Mouse (Mus musculus) ES-E14 (cell line): ENCODE data around the gene Fus. TPM values are rescaled to one million over a fixed set of nuclear protein-coding genes. Genes with fewer than 3 reads are reported as not detected.

ENCODE experiments used
- DNase-seq: peaks from one replicate; pipeline ENCODE4 v3.0.0-alpha.2; 2013; ENCODE audit warnings: low read depth, low spot score
- H3K27ac ChIP-seq: 2 replicates; pipeline ENCODE4 v1.5.1; 2012; ENCODE audit warnings: low read depth, mild to moderate bottlenecking, low read length, moderate library complexity, mixed read lengths; ENCODE audit not compliant: poor library complexity, insufficient read depth, severe bottlenecking
- H3K36me3 ChIP-seq: 2 replicates; pipeline ENCODE4 v1.6.1; 2012; ENCODE audit warnings: mild to moderate bottlenecking, low read length, moderate library complexity, mixed read lengths; ENCODE audit not compliant: control insufficient read depth, poor library complexity, insufficient read depth, severe bottlenecking
- H3K4me1 ChIP-seq, 2 experiments: fragments of 150-350 bp in 1 of 2; sonication (generic) in 1 of 2; 2 replicates each; pipeline ENCODE4 v1.6.1; 2012; ENCODE audit warnings: low read length in 2 of 2, mild to moderate bottlenecking in 1 of 2, mixed read lengths in 1 of 2; ENCODE audit not compliant: control insufficient read depth in 2 of 2, insufficient read depth in 2 of 2, poor library complexity in 1 of 2
- H3K4me3 ChIP-seq, 2 experiments: fragments of 150-350 bp in 1 of 2; sonication (generic) in 1 of 2; 2 replicates each; pipeline ENCODE4 v1.5.1; 2012; ENCODE audit warnings: low read length in 2 of 2, low read depth in 1 of 2, mild to moderate bottlenecking in 1 of 2, mixed read lengths in 1 of 2; ENCODE audit not compliant: insufficient read depth in 1 of 2, poor library complexity in 1 of 2, severe bottlenecking in 1 of 2
- H3K9ac ChIP-seq: 2 replicates; pipeline ENCODE4 v1.6.1; 2012; ENCODE audit warnings: low read depth, mild to moderate bottlenecking, low read length, mixed read lengths; ENCODE audit not compliant: poor library complexity, insufficient read depth, severe bottlenecking
- H3K9me3 ChIP-seq: fragments of 150-350 bp; sonication (generic); 2 replicates; pipeline ENCODE4 v1.6.1; 2012; ENCODE audit warnings: low read depth, mild to moderate bottlenecking, low read length; ENCODE audit not compliant: control insufficient read depth, insufficient read depth
- CHD2 ChIP-seq: IDR thresholded peaks from 2 replicates; pipeline ENCODE4 v1.6.1; 2014; ENCODE audit warnings: mild to moderate bottlenecking, low read depth, low read length, inconsistent platforms
- HCFC1 ChIP-seq: IDR thresholded peaks from 2 replicates; pipeline ENCODE4 v1.6.1; 2012; ENCODE audit warnings: low read length, inconsistent platforms, borderline replicate concordance; ENCODE audit not compliant: insufficient read depth
- MAFK ChIP-seq: IDR thresholded peaks from 2 replicates; pipeline ENCODE4 v1.6.1; 2014; ENCODE audit warnings: mild to moderate bottlenecking, low read depth, low read length, inconsistent platforms; ENCODE audit not compliant: insufficient read depth
- ZC3H11A ChIP-seq: IDR thresholded peaks from 2 replicates; pipeline ENCODE4 v1.6.1; 2012; ENCODE audit warnings: low read depth, mild to moderate bottlenecking, inconsistent platforms, low read length, borderline replicate concordance
- ZNF384 ChIP-seq: IDR thresholded peaks from 2 replicates; pipeline ENCODE4 v1.6.1; 2012; ENCODE audit warnings: low read depth, low read length, inconsistent platforms
- in situ Hi-C, 2 experiments: fragments of 600-800 bp; cut with MboI; formaldehyde crosslinking; loops; one replicate each; pipeline ENCODE4 v1.15.1; 2025; ENCODE audit warnings: low sequenced_read_pairs in 2 of 2, inconsistent platforms in 1 of 2; ENCODE audit not compliant: unreplicated experiment in 2 of 2
- total RNA-seq: library from RNA; depleted of rRNA; stranded (reverse); fragments of 300-350 nt; gene quantifications from 2 replicates; pipeline ENCODE4 v1.2.3, GENCODE M21; 2012

Gene Fus
- total RNA-seq, 1 experiment = 142 TPM

DNA sequence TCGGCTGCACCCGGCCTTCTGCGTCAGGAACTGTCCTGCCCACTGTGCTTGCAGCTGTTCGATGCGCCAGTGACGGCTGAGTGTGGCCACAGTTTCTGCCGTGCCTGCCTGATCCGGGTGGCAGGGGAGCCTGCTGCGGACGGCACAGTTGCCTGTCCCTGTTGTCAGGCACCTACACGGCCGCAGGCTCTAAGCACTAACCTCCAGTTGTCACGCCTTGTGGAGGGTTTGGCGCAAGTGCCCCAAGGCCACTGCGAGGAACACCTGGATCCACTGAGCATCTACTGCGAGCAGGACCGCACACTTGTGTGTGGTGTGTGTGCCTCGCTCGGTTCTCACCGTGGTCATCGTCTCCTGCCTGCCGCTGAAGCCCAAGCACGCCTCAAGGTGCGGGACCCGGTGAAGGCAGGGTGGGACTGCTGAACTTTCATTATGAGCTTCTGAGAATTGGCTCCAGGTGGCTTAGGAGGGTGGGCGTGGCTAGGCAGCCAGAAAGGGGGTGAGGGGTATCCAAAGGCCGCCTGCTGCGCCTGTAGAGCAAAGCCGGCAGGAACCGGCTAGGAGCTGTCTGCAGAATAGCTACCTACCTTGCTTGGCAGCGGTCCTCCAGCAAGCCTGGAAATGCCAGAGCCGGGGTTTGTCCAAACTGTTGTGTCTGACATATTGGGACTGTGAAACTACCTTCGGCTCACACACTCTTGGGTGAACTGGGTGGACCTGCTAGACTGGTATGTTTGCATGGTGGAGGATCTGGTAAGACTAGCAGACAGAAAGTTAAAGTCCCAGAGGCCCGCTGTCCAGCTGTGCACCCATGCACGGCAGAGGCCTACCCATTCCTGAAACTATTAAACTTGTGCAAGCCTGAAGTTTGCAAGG, 37.5 kb downstream of the Fus start:
- Histone ChIP-seq H3K27ac (no peak overlapping the region), H3K9ac (no peak overlapping the region), H3K4me1 (peaks cover 11 to 25% of the 10 kb centered on the region in 2 experiments), H3K9me3 (no peaks in the 10 kb centered on the region), H3K4me3 (peak overlapping the region; percentile 35 to 52), H3K36me3 (no peaks in the 10 kb centered on the region)
- in situ Hi-C loops = loop anchor here in 1 of 2 experiments (25.0 kb wide), 1 partner anchor 208 kb away; the partner anchor contains the start of gene Cox6a2
- no peak for TF ChIP-seq MAFK
- peak; percentile 85 for DNase-seq

DNA sequence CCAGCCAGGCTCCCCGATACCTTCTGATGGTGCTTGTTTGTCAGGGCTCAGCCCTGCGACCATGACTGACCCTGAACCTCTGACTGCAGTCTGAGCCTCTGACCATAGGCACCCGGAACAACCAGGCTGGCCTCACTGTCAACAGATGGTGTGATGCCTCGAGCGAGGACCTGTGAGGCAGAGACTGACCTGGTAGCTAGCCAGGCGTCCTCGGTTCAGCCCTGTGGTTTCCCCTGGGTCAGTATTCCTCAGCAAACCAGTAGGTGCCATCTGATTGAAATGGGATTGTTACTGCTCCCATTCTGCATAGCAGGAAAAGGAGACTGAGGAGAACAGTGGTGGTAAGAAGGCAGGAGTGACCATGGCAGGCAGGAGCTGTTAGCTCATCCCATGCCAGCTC, 38.9 kb downstream of the Fus start:
- in situ Hi-C loops = loop anchor here in 1 of 2 experiments (25.0 kb wide), 1 partner anchor 206 kb away; the partner anchor contains the start of gene Cox6a2
- Histone ChIP-seq H3K4me3 (no peak overlapping the region), H3K36me3 (no peaks in the 10 kb centered on the region), H3K4me1 (peaks cover 11 to 32% of the 10 kb centered on the region in 2 experiments), H3K27ac (no peak overlapping the region), H3K9ac (no peak overlapping the region), H3K9me3 (no peaks in the 10 kb centered on the region)
- no peak for TF ChIP-seq MAFK
- no peak for TF ChIP-seq ZNF384
- TF ChIP-seq HCFC1 = no peak
- no peak for TF ChIP-seq CHD2
- TF ChIP-seq ZC3H11A = no peak
- no peak for DNase-seq

- TF ChIP-seq ZNF384 = no peak
- no peak for TF ChIP-seq ZC3H11A
- TF ChIP-seq CHD2 = no peak
- no peak for TF ChIP-seq HCFC1
- no peak for TF ChIP-seq MAFK
- H3K27ac ChIP-seq = no peak overlapping the region
- peak overlapping the region; percentile 64 to 74 for H3K4me3 ChIP-seq
- DNase-seq = no peak
- no peaks in the 10 kb centered on the region for H3K9me3 ChIP-seq
- in situ Hi-C loops = loop anchor here (10.0 to 25.0 kb wide), 2 partner anchors 195 to 202 kb away; partner anchors contain the start of gene Cox6a2 (in 2 of the 2)
- no peaks in the 10 kb centered on the region for H3K36me3 ChIP-seq
- H3K9ac ChIP-seq = peak overlapping the region; percentile 74
- H3K4me1 ChIP-seq = peaks cover 5 to 21% of the 10 kb centered on the region in 2 experiments
These were observed 42.6 kb downstream of the Fus start for GRCm38 (mm10) chr7:128009715-128010340.

DNA sequence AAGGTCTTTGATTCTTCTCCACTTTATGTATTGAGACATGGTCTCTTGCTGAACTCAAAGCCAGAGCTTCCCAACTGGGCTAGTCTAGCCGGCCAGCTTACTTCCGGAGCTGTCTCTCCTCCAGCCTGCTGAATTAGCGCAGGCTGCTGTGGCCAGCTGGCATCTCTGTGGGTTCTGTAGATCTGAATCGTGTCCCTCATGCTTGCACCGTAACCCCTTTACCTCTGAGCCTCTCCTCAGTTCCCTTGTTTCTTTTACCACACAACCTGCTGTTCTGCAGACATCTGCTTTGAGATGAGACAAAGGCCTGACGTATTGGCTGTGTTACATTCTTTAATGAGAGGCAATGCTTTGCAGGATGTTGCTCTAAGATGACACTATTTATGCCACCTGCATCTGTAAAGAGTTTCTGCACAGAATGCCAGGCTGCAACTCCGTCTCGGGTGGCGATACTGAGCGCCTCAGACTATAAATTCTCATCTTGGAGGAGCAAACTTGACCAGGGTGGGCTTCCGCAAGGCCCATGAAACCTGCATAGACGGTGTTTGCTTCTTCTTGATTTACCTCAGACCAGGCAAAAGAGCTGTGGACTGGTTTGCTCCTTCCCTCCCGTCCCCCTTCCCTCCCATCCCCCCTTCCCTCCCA, 45.0 kb downstream of the Fus start:
- H3K4me3 ChIP-seq = no peak overlapping the region
- in situ Hi-C loops = loop anchor here (10.0 to 25.0 kb wide), 2 partner anchors 193 to 200 kb away; partner anchors contain the start of gene Cox6a2 (in 2 of the 2)
- no peak overlapping the region for H3K27ac ChIP-seq
- DNase-seq = no peak
- H3K9ac ChIP-seq = no peak overlapping the region
- no peak for TF ChIP-seq ZC3H11A
- no peak for TF ChIP-seq ZNF384
- TF ChIP-seq CHD2 = no peak
- no peak for TF ChIP-seq HCFC1
- no peak for TF ChIP-seq MAFK
- H3K9me3 ChIP-seq = no peaks in the 10 kb centered on the region
- peaks cover 0 to 10% of the 10 kb centered on the region in 2 experiments; a peak in 3 of 4 replicates for H3K4me1 ChIP-seq
- no peaks in the 10 kb centered on the region for H3K36me3 ChIP-seq
